Mouse (Mus musculus) fat pad, adult 2 months (tissue): ENCODE data around the gene Gm20388.

ENCODE experiments used
- DNase-seq: peaks from one replicate; pipeline ENCODE4 v3.0.0-alpha.2; 2011; ENCODE audit warnings: low read depth, low spot score; ENCODE audit errors: extremely low read depth

Gene Gm20388

DNA sequence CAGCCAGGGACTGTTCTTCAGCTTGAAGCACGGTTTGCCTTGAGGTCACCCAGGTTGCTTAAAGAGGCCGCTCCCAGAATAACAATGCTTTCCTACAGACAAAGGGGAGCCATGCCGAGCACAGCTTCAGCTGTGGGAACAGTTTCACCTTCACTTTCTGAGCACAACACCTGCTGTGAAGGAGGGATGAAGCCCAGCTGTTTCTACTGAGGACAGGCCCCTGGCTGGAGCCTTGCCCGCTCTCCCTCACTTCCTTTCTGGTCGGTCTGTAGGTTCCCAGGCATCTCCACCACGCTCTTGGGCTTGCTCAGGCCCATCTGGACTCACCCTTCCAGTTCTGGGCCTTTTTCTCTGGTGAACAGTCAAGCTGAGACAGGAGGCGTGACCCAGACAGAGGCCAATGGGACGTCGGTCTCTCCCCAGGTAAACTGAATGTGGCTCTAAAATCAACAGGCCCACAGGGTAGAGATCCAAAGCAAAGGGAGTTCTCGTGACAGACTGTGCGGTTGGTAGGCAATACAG is 4177.5 kb downstream of the Gm20388 start:
- DNase-seq = no peak

DNA sequence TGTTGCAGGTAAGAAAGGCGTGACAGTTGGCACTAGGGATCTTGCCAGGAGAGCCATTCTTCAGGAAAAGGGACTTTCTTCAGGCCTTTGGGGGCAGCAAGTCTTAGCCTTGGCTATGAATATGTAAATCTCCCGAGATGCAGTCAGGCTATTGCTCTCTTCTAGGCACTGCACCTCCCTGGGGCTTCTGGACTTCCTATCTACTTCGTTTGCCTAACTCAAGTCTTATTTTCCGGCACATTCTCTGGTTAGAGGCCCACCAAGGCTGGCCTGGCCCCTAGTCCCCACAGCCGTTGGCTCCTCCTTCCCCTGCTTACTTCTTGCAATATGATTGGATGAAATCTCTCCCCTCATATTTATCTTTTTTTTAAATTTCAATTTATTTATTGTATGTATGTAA is 4178.4 kb downstream of the Gm20388 start:
- no peak for DNase-seq

DNA sequence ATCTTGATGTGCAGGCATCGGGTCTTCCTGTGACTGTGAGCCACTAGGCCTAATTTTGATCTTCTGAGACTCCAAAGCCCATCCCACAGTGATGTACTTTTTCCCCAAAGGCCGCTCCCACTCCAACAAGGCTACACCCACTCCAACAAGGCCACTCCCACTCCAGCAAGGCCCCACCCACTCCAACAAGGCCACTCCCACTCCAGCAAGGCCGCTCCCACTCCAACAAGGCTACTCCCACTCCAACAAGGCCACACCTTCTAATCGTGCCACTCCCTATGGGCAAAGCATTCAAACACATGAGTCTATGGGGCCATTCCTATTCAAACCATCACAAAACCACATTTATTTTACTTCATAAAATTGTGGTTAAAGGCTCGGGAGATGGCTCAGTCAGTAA is 4179.8 kb downstream of the Gm20388 start:
- DNase-seq = no peak

- DNase-seq = no peak
These were observed 4188.4 kb downstream of the Gm20388 start for GRCm38 (mm10) chr8:124098953-124099622.

DNA sequence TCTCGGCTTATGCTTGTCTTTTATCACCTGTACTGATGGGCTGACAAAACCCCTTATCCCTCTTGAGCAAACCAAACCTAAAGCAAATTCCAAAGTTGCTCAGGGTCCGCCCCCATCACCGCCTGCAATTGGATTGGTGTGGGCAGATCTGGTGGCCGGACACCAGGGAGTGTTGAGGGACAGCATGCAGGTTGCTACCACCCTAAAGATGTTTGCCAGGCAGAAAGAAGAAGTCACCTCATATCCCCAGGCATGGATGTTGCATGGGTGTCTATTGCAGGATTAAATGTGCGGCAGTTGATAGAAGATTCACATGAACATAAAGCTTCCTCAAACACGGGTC is 4189.0 kb downstream of the Gm20388 start:
- DNase-seq = no peak

GRCm38 (mm10) chr8:124105869-124106268 is 4195.2 kb downstream of the Gm20388 start:
- DNase-seq = no peak

GRCm38 (mm10) chr8:124106328-124107195 is 4195.9 kb downstream of the Gm20388 start:
- no peak for DNase-seq

DNA sequence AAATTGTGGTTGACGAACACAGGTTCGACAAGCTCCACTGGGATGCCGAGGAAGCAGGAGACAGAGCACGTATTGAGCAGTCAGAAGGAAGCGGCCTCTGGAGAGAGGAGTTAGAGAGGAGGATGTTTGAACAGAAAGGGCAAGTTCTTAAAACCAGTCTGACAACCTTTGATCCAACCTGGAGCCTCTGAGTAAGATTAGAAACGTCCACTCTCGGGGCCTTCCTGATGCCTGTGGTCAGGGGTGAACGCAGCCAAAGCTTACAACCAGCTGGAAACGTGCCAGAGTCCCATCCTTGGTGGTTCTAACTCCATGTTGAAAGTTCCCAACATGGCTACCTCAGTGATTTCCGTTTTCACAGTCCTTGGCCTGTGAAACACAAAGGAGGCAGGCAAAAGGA is 4202.5 kb downstream of the Gm20388 start:
- peak; percentile 28 for DNase-seq

DNA sequence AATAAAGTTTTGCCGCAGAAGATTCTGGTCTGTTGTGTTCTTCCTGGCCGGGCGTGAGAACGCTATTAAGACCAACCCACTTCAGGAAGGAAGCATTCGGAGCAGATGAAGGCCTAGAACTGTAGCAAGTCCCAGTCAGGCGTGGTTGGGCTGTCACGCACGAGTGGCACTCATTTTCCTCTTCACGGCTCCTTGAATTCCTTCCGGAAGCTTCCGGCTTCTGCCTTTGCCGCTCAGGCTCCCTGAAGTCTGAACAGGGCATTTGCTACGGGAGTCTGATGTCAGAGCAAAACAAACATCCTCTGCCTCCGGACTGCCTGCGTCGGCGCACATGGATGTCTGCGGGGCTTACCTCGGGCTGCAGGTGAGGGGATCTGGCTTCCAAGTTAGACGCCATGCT is 4214.6 kb downstream of the Gm20388 start:
- DNase-seq = no peak

DNA sequence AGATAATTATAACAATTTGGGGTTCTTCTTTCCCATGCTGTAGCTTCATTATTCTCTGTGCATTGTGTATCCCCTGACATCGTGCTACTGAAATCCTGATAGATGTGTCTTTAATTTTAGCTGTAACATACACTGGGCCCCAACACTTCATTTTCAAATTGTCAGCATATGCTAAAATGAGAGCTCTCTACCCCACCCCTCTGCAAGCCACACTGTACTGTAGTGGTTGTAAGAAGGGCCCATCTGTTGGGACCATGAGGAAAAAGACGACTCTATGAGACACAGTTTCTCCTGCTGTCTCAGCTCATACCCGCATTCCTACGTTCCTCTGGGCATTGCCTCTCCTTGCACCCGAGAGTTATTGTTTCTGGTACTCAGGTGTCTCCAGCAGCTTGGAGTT is 4226.6 kb downstream of the Gm20388 start:
- no peak for DNase-seq

GRCm38 (mm10) chr8:124140211-124140790 is 4229.7 kb downstream of the Gm20388 start:
- no peak for DNase-seq

DNA sequence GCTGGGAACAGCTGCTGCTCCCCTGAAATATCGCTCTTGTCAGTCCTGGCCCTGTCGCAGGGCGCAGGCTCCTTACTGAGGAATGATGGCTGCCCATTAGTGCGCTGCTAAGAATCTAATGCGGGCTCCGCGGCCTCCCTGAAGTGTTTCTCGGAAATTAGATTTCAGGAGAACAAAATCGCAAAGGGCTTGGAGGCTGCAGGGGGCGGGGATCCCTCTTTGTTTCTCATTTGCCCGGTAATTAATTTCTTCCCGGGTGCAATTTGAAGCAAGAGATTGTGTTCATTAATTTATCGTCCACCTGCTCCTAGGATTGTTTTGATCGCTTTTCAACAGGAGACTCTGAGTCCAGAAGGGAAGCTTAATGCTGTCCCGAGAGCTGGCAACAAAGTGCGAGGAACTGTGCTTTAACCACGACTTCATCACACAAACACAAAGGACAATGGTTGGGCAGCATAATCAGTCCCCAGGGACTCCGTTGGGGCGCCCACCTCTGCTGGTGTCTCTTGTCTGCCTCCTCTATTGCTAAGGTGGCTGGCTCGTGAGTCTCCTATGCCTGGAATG is 4230.3 kb downstream of the Gm20388 start:
- no peak for DNase-seq

DNA sequence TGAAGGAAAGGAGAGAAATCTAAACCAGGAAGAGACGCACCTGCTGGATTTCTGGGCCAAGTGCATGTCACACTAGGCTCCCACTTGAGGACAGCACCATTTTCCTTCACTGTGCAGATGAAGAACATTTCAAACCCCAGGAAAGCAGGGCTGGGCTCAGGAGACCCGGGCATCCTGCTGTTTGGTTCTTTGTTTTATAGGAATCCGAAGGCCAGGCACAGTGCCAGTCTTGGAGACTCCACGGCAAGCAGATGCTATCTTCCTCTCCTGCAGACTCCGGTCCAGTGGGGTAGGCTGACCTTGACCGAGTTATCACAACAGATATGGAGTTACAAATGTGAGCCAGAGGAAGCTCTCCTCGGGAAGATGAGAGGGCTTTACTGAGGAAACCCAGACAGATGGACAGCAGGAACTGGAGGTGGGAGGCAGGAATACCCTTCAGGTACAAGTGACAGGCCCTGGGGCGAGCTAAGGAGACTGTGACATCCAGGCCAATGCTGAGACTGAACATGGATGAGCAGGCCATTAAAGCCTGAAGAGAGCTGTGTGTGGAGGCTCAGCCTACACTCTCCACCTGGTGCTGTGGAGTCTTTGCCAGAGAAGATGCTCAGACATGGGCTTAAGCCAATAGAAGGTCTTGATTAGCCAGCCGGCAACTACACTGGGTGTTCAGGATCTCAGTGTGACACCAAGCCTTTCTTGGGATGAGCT is 4231.2 kb downstream of the Gm20388 start:
- no peak for DNase-seq

- DNase-seq = no peak
These were observed 4232.4 kb downstream of the Gm20388 start for GRCm38 (mm10) chr8:124143003-124143402.

GRCm38 (mm10) chr8:124143871-124144618 is 4233.4 kb downstream of the Gm20388 start:
- no peak for DNase-seq

- no peak for DNase-seq
These were observed 4234.0 kb downstream of the Gm20388 start for GRCm38 (mm10) chr8:124144619-124144980.

- no peak for DNase-seq
These were observed 4235.6 kb downstream of the Gm20388 start for GRCm38 (mm10) chr8:124146286-124146685.

DNA sequence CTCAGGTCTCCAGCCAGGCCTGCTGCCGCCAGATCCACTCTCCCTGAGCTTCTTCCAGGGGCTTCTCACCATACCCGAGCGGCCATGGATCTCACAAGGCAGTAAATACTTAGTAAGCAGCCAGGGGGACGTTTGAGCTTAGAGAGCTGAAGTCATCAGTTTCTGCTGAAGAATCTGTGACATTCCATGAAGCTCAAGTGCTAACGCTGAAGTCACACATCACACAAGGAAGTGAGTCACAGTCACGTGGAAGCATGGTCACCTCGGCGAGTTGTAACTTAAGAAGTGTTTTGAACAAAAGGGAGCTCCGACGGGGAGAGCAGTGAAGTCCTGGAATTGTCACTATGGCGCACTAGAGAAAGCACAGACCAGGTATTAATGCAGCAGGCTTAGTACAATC is 4239.4 kb downstream of the Gm20388 start:
- no peak for DNase-seq

- no peak for DNase-seq
These were observed 4239.9 kb downstream of the Gm20388 start for GRCm38 (mm10) chr8:124150536-124150935.

DNA sequence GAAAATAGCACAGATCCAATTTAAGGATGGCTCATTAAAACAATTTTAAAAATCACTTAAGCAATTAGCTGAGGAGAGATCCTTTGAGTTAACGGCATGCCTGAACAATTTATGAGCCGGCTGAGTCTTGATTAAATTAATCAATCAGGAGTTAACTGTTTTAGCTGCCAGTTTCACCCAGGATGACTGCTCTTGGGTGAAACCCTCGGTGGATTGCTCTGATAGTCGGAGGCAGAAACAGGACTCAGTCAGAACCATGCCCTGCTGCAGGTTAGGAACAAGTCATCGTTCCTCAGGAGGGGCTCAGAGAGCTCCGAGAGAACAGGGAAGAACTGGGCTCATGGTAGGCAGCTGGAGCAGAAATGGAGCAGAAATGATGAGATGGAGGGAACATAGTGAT is 4241.2 kb downstream of the Gm20388 start:
- no peak for DNase-seq
